Mouse (Mus musculus): ENCODE results near the gene Gm9747.

DNA sequence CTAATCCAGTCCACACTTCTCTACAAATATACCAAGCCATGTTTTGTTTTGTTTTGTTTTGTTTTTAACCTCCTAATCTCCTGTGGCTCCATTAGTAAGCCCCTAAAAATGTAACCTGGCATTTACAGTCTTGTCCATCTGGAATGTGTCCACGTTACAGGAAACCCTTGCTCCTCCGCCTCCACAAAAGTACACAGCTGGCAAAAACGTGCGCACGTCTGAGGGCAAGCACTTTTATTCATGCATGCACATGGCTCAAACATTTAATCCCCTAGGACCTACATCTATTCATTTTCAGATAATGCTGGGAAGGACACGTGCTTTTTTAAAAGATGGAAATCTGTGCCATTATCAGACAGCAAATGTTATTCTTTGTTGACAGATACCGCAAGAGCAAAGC is 25.4 kb downstream of the Gm9747 start:
- TF ChIP-seq CTCF (IDR thresholded peaks at IDR 0.05; ENCODE audit: insufficient read depth, low read depth, low read length) (no peak), POLR2A (IDR thresholded peaks at IDR 0.05; ENCODE audit: insufficient read depth, low read depth, low read length) (no peak)
